Mouse (Mus musculus) CD8-positive naive resting alpha-beta T cell, adult 2 months (primary cell): ENCODE measurements at regions not wholly inside any gene's neighbourhood (a gene's known extent, or its start where the extent isn't known, plus 50 kb on each side); places are given as distances from the start of the nearest gene placed in this dataset.

Experiments used
- DNase-seq, 2 experiments: peaks; one replicate each; pipeline ENCODE4 v3.0.0; 2022; ENCODE audit warnings: low read depth in 2 of 2, low spot score in 2 of 2

DNA sequence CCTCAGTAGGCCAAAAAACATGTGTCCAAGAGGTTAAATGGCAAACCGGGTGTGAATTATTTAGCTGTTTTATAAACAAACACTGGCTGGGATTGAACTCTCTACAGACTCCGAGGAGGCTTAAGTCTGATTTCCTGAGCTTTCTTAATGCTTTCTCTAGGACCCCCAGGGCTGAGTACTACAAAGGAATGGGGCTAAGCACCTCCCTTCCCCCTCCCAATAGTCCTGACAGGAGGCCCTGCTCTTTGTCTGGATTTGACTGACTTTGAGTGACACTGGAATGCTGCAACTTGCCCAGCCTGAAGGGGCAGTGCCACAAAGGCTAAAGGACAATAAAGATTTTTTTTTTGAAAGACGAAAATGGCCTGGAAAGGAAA, 647.1 kb downstream of the Adgrl2 start:
- DNase-seq = no peak

DNA sequence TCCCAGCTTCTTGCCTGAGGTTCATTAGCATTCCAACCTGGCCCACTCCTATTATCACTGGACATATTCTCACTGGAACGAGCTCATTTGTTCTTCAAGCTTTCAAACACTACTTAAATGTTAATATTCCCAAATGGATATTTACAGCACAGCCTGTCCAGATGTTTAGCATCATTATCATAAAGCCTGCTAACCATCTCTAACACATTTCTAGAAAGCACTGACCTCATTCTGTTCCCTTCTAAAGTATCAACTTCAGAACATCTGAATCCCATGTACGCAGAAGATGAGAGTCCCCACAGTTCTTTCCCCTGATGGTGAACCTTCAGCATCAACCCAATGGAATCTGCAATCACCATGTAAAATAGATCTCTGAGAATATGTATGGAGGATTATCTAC, 651.1 kb downstream of the Adgrl2 start:
- DNase-seq = no peak

DNA sequence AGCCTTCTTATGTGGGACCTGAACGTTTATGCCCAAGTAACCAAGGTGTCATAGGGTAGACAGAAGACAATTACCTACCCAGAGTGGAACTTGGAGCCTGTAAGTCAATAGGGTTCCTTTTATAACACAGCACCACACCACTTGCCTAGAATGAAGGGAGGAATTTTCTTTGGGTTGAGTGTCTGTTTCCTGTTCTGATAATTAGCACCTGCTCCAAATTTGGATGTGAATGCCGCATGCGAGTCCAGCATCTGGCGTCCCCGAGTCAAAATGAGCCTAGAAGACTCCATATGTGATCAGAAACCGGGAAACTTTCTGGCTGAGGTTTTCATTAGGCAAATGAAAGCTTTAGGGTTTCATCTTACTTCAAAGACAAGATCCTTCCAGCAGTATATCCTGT, 653.7 kb downstream of the Adgrl2 start:
- DNase-seq = no peak

DNA sequence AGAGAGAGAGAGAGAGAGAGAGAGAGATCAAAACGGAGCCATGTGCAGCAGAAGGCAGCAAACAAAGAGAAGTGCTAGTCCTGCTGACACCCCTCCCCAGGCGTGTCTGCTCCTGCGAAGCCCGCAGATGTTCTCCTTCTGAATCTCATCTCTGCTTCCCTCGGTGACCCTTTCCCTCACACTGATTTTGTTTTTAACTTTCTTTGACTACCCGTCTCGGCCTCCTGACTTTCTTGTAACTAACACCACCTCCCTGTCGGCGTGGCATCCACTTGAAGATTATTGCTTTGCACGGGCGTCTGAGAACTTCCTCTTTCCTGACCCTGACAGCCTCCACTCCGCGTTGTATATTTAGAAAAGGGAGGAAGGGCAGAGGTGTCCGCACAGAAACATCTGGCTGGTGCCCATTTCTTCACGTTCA, 654.3 kb downstream of the Adgrl2 start:
- no peak for DNase-seq

DNA sequence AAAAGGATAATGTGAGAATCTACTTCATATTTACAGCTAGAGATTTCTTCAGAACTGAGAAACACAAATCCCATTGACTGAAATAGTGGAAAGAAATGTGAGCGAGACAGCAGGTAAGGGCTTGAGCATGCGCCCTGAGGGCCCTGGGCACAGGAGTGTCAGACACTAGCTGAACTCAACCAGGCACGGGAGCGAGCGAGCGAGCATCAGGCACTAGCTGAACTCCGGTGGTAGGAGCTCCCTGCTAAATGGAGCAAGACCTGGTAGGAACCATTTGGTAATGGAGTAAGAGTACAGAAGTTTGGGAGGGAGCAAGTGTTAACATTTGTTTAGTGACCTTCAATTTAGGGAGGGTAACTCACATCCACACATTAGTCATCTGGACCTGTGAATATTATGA, 654.7 kb downstream of the Adgrl2 start:
- no peak for DNase-seq

DNA sequence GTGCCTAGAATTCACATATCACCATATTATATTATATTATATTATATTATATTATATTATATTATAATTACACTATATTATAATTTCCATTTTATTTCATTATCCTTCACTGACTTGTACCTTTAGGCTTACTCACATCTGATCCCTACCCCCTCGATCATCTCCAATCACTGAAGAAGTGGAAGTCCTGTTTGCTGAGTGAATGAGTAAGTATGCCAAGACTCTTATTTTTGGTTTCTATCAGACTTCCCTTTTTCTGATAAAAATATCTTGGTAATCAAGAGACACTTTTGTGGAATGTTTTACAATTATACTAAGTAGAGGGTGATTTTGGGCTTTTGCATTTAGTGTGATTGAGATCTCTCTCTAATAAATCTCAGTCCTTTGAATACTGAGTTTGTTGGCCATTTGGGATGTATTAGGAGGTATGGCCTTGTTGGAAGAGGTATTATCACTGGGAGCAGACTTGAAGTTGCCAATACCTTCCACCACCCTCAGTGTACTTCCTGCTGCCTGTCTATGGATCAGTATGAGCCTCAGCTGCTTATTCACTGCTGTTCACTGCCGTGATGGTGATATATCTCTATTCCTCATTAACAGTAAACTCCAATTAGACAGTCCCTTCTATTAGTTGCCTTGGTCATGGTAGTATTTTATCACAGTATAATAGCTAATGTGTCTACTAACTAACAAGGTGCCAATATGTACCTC, 665.3 kb downstream of the Adgrl2 start:
- no peak for DNase-seq

DNA sequence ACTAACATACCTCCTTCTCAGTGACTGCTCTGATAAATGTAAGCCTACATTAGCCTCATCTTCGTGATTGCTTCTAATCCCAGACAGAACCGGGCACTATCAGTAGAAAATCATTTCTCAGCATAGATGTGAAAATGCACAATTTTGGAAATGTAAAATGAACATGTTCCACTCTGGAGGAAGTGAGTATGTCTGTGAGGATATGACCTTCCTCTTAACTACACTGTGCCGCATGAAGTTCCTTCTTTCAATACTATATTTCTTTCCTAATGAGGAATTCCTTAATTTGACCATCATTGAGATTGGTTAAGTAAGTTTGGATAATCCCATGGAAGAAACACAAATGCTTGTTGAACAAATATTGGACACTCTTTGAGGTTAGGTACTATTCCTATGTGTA, 668.5 kb downstream of the Adgrl2 start:
- no peak for DNase-seq

DNA sequence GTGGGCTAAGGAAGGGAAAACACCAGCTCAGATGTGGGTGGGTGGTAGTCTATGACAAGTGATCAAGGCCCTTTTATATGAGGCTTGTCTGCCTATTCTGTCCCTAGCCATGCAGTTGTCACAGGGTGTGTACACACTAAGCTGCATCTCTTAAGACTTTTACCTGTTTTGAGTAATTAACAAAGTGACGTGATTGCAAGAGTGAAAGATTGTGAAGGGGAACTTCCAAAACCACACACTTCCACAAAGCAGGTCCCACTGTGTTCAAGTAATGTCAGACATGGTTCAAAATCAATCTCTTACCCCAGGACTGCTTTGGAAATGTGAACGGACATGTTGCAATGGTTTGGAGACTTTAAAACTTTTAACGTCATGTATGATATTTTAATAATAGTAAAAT, 674.2 kb downstream of the Adgrl2 start:
- no peak for DNase-seq

DNA sequence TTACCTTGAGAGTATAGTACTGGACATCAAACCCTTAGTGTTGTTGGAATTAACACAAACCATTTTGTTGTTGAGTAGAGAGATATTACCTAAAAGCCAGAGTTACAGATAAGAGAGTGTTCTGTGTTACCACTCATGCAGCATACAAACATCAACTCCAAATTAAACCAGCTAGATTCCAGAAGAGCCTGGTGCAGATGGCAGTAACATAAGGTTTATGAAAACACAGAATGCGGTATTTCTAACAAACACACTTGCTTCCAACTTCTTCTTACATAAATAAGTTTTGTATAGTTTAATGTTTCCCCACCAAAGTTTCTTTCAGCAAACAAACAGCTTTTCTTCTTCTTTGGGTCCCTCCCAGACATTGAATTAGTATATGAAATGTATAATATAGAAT, 675.1 kb downstream of the Adgrl2 start:
- no peak for DNase-seq

DNA sequence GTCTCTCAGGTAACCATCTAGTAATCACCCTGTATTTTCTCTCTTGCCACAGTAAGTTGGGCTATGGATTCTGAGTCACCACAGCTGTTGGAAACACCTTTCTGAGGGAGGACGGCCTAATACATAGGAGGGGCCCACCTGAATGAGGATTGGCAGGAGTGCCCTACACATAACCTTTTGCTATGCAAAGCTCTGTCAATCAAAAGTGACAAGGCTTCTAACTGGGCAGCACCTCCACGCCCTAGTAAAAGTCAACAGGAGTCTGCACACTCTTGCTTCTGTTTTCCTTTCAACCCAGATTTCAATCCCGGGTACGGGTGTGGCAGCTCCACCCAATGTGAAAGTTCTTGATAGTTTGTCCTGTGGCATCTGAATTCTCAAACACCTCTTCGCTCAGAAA, 694.8 kb downstream of the Adgrl2 start:
- DNase-seq = no peak

DNA sequence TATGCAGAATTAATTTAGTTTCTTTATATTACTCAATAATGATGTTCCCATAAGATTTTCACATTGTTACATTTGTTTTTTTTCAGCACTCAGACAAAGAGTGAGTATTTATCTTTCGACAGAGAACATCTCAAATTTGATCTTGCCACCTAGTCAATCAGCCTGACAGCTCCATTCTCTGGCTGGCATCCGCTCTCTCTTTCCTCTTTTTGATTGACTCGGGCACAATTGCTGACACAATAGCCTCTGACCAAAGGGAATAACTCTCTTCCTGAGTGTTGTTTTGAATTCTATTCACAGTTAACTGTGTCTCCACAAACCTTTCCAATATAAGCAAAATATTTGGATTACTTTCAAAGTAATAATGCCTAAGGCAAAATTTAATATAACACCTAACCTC, 711.4 kb downstream of the Adgrl2 start:
- DNase-seq = no peak

DNA sequence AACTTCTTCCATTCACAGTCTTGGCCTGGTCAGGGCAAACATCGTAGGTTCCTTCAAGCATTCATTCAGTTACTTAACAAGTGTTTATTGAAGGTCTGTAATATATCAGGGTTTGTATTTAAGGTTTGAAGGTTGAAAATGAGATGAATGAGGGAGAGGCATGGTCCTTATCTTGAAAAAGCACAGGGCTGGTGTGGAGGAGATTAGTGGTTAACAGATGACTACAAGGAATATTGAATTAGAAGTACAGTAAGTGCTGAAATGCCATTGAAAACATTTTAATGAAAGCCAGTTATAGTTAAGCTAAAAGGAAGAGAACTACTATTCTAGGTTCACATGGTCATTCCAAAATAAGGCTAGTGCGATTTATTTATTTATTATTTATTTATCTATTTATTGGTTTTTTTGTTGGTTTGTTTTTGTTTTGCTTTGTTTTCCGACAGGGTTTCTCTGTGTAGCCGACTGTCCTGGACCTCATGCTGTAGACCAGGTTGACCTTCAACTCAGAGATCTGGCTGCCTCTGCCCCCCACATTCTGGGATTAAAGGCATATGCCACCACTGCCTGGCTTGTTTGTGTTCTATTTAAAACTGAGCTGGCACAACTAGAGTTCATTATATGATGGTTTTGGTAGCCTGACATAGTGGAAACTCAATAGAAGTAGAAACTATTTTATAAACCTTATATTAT, 718.1 kb downstream of the Adgrl2 start:
- DNase-seq = no peak

DNA sequence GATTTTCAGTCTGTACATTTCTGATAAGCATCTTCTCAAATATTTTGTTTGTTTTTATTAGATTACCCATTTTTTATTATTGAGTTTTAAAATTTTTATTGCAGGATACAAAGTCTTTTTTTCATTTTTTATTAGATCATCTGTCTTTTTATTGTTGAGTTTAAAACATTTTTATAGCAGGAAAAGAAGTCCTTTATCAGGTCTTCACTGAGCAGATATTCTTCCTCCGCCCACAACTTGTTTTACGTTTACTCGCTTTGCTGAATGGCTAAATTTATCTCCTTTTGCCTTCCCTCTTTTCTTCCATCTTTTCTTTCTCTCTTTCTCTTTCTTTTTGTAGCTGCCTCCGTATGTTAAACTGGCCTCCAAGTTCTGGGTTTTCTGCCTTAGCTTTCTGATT, 721.5 kb downstream of the Adgrl2 start:
- no peak for DNase-seq

DNA sequence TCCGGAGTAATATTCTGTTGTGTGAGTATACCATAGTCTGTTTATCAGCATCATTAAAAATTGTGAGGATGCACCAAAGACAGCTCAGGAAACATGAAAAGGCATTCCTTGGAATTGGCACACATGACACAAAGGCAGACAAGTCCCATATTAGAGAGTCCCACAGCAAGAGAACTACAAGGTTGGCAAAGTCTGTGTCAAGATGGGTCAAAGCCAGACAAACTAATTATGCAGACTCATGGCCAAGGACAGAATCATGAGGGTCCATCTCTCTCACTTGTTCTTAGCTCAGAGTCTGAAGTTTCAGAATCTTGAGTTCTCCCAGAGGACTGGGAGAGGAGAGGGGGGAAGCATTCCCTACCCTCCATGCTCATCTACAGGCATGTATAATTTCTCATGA, 731.1 kb downstream of the Adgrl2 start:
- DNase-seq = no peak

DNA sequence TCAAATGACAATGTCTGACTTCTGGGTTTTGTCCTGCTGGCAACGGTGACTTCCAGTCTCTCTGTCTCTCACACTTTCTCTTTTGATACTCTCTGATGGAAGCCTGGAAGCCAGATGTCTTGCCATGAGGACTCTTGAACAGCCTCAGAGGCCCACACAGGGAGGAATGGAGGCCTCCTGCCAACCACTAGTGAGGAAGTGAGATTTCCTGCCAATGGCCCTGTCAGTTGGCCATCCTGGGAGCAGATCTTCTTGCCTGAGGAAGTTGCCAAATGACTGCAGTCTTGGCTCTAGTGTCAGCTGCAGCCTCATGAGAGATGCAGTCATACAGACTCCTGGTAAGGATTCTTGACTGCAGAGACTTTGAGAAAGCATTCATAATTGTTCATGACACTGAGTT, 741.7 kb downstream of the Adgrl2 start:
- no peak for DNase-seq

DNA sequence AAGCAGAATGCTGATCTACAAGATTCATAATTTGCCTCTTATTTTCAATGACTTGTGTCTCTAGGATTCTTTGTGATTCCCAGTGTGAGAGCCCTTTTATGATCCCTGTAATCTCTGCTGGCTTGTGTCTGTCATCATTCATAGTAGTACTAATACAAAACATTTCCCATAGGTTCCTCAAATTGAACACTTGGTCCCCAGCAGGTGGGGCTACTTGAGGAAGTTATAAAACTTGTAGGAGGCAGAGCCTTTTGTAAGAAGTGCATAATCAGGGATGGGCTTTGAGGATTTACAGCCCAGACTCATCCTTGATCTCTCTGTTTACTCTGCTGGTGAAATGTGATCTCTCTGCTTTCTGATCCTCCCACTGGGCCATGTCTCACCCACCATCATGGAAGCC, 743.6 kb downstream of the Adgrl2 start:
- no peak for DNase-seq

DNA sequence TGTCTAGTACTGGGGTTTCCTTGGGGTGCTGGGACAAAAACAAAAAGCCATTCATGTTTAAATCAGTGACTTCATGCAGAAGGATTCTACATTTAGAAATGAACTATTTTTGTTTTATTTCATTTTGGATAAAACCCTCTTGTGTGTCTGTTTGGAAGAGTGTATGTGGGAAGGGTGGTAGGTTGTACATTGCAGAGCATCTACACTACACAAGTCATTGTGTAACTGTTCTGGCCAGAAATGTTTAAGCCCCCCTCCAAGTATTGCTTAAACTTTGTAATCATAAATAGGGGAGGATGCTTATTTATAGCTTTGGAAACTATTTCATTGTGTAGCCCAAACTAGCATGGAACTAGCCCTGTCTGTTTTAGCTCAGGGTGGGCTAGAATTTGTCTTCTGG, 752.3 kb downstream of the Adgrl2 start:
- no peak for DNase-seq

DNA sequence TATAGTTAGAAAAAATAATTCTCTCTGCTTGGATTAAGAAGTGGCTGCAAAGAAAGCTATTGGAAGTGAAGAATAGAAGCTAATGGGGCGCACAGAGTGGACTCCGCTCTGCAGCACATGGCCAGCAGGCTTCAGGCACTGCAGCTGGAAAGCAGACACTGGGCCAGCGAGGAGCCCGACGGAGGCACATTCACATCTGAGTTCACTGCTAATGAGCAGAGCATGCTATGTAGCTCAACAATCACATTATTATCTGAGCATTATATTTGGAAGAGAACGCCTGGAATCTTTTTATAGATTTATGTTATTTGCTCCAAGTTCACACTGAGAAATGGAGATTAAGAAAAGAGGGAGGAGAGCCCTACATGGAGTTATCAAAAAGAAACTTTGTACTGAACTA, 752.8 kb downstream of the Adgrl2 start:
- DNase-seq = no peak

DNA sequence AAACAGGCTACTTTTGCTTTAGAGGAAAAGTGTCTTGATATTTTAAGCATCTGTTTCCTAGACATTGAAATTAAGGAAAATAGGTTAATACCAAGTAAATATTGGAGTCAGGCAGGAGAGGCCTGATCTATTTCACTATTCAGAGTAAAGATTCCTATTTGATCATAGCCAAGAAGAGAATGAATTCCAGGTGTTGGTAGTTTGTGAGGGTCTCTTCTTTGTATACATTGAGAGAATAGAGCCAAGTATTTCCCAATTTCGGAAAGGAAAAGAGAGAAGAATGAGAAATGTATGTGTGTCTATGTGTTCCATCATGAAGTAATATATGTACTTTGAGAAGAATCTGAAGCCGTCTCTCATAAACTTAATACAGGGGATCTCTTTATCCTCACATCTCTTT, 756.7 kb downstream of the Adgrl2 start:
- DNase-seq = no peak

DNA sequence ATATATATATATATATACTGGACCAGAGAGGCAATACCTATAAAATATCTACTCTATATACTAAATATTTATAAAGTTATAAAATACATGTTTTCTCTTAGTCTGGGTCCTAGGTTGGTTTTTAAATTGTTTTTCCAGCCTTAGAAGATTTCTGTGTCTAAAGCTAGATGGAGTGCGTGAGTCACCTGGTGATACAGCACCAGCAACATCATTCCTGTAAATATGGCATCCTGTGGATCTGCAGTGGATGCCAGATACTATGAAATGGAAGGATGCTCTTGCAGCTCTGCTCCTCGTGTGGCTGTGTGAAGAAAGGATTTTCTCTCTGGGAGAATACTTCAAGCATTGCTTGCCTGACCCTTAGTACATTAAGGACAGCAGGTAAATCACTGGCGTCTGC, 761.2 kb downstream of the Adgrl2 start:
- DNase-seq = no peak

DNA sequence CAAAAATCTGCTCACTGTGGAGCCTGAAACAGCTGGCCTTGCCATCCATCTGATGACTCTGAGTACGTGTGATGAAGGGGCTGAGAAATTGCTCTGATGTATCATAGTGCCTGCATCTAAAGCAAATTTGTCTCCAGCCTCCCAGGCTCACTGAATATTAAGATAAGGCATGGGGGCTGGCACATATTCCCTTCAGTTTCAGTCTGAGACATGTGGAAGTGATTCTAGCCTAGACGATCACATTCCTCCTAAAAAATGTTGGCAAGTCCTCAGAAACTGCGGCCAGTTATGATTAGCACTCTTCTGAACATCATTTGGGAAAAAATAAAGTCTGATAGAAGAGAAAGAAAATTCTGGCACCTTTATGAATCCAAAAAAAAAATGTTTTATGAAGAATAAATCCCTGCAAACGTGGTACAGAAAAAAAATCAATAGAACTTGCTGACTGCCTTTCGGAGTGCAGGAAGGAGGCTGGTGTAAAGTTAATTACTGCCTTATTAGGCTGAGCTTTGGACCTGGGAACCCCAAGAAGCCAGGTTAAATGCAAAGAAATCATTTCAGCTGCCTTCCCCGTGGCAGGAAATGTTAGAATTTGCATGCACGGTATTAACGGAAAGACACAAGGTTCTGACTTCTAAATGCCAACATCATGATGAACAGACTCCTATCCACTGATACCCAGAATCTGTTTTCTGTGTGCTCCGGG, 762.2 kb downstream of the Adgrl2 start:
- no peak for DNase-seq

DNA sequence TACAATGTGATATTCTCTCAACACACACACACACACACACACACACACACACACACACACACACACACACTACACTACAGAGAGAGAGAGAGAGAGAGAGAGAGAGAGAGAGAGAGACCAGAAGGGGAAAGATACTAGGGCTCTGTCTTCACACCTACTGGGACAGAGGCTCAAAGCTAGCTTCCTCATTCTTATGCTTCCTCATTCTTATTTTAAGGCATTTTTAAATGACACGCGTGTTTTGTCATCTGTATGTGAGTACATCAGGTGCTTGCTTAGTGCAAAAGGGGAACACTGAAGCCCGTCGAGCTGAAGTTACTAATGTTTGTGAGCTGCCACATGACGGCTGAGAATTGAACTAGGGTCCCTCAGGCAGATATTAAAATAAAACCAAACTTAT, 769.5 kb downstream of the Adgrl2 start:
- no peak for DNase-seq
